Mouse (Mus musculus) lung, postnatal 0 days (tissue): ENCODE results near the gene Lyrm7.

Experiments used
- CTCF ChIP-seq: IDR thresholded peaks from 2 replicates; pipeline ENCODE4 v1.5.1; 2016; ENCODE audit warnings: antibody characterized with exemption, mild to moderate bottlenecking
- EP300 ChIP-seq: IDR thresholded peaks from 2 replicates; pipeline ENCODE4 v1.6.1; 2016; ENCODE audit warnings: antibody characterized with exemption, mild to moderate bottlenecking, control low read depth

- TF ChIP-seq EP300 (no peak), CTCF (no peak)
These were observed 82.4 kb downstream of the Lyrm7 start for GRCm38 (mm10) chr11:54778131-54778844.
